Mouse (Mus musculus) thymus, adult 2 months (tissue): ENCODE data around the gene Ubxn7.

Experiments used
- CTCF ChIP-seq: fragments of 200-500 bp; IDR thresholded peaks from 2 replicates; pipeline ENCODE4 v1.5.1; 2012; ENCODE audit warnings: mild to moderate bottlenecking, control low read depth, low read length, moderate library complexity, borderline replicate concordance; ENCODE audit not compliant: control insufficient read depth, poor library complexity, insufficient read depth; ENCODE audit errors: extremely low read depth
- POLR2A ChIP-seq: fragments of 200-500 bp; IDR thresholded peaks from 2 replicates; pipeline ENCODE4 v1.6.1; 2012; ENCODE audit warnings: mild to moderate bottlenecking, low read length, control low read depth, moderate library complexity; ENCODE audit not compliant: control insufficient read depth, poor library complexity, insufficient read depth; ENCODE audit errors: extremely low read depth

DNA sequence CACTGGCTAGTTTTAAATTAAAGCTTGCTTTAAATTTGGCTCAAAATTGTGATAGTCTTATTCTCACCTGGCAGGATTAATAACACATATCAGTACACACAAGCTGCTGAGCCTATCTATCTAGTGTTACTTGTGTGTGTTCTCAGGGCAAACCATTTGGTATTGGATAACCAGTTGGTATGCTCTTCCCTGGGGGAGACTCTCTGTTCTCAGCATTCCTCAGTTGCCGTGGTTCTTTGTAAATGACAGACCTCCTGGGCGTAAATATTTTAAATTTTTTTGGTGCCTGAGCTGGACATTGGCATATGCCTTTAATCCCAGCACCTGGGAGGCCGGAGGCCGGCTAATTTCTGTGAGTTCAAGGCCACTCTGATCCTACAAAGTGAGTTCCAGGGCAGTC, 19.2 kb upstream of the Ubxn7 start:
- TF ChIP-seq CTCF (no peak), POLR2A (no peak)
